Mouse (Mus musculus): ENCODE results near the gene Spats1.

The Spats1 gene

DNA sequence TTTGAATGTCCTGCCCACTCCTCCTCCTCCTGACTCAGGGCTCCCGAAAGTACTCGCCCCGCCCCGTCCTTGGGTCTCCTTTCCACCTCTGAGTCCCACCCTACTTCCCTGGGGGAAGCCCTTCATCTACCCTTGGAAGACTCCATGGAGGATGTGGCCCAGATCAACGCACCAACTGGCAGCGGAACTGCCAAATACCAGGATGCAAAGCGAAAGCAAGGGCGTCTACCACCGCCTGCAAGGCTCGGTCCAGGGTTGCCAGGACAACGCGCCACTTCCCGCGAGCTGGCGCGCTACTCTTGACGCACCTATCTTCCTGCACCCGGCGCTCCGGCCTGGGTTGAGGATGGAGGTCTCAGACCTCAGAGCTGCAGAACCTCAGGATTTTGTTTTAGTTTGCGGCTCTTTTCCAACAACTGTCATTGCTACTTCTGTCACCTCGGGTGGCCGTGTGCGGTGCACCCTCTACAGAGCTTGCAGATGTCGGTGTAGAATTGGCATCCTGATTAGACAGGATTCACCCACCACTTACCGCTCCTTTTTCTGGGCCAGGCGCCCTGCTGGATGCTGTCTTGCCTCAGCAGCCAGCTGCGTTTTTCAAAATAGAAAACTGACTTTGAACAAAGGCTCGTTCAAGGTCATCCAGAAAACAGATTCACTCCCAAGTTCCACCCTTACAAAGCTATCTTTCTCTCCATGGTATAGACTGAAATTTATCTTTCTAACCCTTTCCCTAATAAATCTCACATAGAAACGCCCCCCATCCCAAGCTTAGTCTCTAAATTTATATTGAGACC, at the start of gene Spats1:
Gene Spats1 (minus strand): TSS at position 747 of the 797 bp plus-strand sequence.
- DNase-seq (ENCODE audit: low spot score) = peak; percentile 6

- no peak for DNase-seq (ENCODE audit: low spot score)
Observed at GRCm38 (mm10) chr17:45524961-45525360, 49.7 kb upstream of the Spats1 start.

GRCm38 (mm10) chr17:45523263-45523662, 48.0 kb upstream of the Spats1 start, which contains the start of gene Tcte1:
TSS of gene Tcte1 (plus strand) at chr17:45523434.
- DNase-seq (ENCODE audit: low spot score) = no peak

GRCm38 (mm10) chr17:45520136-45520535, 44.9 kb upstream of the Spats1 start:
- no peak for DNase-seq (ENCODE audit: low spot score)

- no peak for DNase-seq (ENCODE audit: low spot score)
Observed at GRCm38 (mm10) chr17:45518766-45519475, 43.7 kb upstream of the Spats1 start.

DNA sequence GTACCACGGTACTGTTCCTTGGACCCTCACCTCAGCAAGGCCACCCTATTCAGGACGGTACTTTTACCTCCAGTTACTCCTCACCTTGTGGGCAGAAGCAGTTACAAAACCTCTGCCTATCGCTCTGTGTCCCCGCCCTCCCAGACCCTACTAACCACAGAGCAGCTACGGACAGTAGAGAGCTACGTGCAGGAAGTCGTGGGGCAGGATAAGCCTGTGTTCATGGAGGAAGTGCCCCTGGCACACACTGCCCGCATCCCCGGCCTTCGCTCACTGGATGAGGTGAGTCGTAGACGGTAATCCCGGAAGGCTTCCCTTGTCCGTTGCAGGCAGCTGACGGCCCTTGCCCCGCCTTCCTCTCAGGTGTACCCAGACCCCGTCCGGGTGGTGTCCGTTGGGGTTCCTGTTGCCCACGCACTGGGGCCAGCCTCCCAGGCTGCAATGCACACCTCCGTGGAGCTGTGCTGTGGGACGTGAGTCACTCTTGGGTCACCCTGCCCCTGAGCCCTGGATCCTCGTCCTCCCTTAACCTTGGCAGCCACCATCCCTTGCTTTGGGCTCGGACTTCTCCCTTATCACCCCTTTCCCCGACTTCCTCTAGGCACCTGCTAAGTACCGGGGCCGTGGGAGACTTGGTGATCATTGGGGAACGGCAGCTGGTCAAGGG, 42.5 kb upstream of the Spats1 start:
- DNase-seq (ENCODE audit: low spot score) = no peak

DNA sequence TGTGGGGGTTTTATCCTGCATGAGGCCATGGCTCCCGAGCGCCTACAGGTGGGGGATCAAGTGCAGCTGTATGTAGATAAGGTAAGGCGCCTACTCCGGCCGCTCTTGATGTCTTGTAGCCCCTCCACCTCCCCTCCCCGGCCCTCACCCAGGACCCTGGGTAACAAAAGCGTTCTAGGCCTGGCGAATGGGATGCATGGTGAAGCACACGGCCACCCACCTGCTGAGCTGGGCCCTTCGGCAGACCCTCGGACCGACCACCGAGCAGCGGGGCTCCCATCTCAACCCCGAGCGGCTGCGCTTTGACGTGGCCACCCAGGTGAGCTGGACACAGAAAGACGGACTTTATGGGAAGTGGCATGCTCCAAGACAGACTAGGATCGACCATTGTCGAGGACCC, 41.9 kb upstream of the Spats1 start:
- no peak for DNase-seq (ENCODE audit: low spot score)

DNA sequence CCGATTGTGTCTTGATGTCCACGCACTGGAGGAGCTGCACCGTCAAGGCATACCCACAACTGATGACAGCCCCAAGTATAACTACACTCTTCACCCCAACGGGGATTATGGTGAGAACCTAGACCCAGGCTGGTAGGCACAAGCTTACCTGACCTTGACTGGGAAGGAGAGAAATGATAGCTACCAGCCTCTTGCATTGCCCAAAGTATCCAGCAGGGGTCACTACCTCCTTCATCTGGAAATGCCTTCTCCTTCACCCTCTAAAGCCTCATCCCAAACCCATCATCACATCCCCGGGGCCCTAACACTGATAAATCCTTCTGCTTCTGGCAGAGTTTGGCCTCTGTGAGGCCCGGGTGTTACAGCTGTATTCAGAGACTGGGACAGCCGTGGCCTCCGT, 41.3 kb upstream of the Spats1 start:
- peak; percentile 67 for DNase-seq (ENCODE audit: low spot score)

DNA sequence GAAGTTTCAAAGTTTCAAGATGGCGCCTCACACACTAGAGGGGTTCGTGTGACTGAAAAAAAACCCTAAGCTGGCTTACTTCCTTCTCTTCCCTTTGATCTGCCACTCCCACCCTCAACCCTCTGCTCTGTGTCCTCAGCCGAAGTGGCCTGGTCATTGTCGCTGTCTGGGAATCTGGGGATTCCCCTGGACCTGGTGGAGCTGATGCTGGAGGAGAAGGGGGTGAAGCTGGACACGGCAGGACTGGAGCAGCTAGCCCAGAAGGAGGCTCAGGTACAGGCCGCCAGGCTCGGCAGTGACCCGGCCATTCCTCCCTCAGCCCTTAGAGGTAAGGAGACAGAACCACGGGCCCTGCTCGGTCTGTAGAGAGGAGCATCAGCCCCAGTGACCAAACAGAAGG, 40.6 kb upstream of the Spats1 start:
- DNase-seq (ENCODE audit: low spot score) = no peak

GRCm38 (mm10) chr17:45515204-45515726, 40.0 kb upstream of the Spats1 start:
- DNase-seq (ENCODE audit: low spot score) = no peak

- DNase-seq (ENCODE audit: low spot score) = no peak
Observed at GRCm38 (mm10) chr17:45511757-45512156, 36.5 kb upstream of the Spats1 start.

GRCm38 (mm10) chr17:45510871-45511270, 35.7 kb upstream of the Spats1 start:
- DNase-seq (ENCODE audit: low spot score) = no peak

GRCm38 (mm10) chr17:45506700-45507189, 31.5 kb upstream of the Spats1 start, which contains the start of gene Aars2:
TSS of gene Aars2 (plus strand) at chr17:45506841.
- peak; percentile 92 for DNase-seq (ENCODE audit: low spot score)

- DNase-seq (ENCODE audit: low spot score) = no peak
Observed at GRCm38 (mm10) chr17:45505941-45506465, 30.8 kb upstream of the Spats1 start.

GRCm38 (mm10) chr17:45503301-45503973, 28.2 kb upstream of the Spats1 start:
- DNase-seq (ENCODE audit: low spot score) = no peak

- no peak for DNase-seq (ENCODE audit: low spot score)
Observed at GRCm38 (mm10) chr17:45502324-45502723, 27.1 kb upstream of the Spats1 start.

GRCm38 (mm10) chr17:45500981-45501380, 25.8 kb upstream of the Spats1 start:
- no peak for DNase-seq (ENCODE audit: low spot score)

DNA sequence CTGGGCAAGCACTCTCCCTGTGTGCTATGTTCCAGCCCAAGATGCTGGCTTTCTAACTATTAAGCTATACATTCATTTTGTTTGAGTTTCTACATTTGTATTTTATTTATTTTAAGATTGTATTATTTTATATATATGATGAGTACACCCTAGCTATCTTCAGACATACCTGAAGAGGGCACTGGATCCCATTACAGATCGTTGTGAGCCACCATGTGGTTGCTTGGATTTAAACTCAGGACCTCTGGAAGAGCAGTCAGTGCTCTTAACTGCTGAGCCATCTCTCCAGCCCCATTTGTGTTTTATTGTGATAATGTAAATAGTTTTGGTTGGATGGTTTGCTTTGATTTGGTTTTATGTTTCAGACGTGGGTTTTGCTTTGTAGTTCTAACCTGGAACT, 24.3 kb upstream of the Spats1 start:
- DNase-seq (ENCODE audit: low spot score) = no peak

DNA sequence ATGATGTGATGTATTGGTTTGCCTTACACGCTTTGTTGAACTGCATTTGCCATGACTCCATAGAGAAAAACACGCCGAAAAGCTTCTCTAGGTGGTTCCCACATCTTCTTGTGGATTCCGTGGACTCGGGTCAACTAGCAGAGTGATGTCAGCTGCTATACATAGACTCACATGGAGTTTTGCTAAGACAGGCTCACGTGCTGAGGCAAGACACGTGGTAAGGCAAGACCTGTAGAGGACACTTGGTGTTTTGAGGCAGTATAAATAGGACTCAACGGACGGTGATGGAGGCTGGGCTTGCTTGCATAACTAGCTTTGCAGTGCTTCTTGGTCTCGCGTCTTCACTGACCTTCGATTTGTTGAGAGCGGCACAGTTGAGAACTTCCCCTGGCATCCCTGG, 23.2 kb upstream of the Spats1 start:
- no peak for DNase-seq (ENCODE audit: low spot score)

DNA sequence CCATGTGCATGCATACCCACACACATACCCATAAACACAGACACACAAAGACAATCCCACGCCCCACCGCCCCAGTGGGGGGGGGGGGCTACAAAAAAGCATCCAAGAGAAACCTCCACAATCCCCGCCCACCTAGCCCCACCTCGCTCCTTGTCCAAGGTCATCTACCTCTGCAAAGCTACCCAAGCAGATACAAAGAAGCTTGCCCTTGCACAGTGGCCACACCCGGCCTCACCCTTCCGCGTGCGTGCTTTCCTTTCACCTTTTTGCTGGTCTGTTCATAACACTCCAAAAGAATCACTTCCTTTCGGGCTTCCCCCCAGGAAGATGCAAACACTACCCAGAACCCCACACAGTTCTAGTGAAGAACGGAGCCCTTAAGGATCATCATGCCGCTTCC, 20.2 kb upstream of the Spats1 start:
- no peak for DNase-seq (ENCODE audit: low spot score)

DNA sequence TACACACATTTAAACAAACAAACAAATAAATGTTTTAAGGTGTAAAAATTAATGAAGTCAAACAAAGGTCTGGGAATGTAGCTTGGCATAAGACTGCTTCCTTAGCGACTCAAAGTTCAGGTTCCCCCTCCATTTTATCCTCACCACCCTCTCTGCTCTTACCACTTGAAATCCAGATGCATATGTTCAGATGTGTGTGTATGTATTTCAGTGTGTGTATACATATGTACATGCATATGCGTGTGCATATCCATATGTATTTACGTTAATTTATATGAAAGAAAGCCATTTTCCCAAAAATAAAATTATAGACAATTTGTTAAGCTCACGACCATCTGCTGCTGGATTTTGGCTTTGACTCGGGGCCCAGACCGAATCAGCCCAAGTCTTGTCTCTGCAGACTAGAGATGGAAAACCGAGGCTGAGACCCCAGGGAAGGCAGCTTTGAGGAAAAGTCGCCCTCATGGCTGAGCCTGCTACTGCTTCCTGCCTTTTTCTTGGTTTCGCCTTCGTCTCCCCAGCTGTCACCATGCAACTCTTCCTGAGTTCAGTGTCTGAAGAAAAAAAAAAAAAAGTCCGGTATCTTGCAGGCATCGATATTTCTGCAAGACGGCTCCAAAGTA, 15.4 kb upstream of the Spats1 start:
- DNase-seq (ENCODE audit: low spot score) = no peak

All from c-Kit-positive CD71-positive TER-119-positive erythroid progenitor cells, embryonic 14.5 days (primary cell).